Mouse (Mus musculus) midbrain, embryonic 13.5 days (tissue): Measurements from ENCODE around the gene Acadvl. TPM values are rescaled to one million over a fixed set of nuclear protein-coding genes. Genes with fewer than 3 reads are reported as not detected.
A peak's percentile ranks its signal among the peaks of the same experiment; 100 is the strongest.

Experiments used
- ATAC-seq: fragments of 200-750 bp; cut with Nextera tagmentation; 2 replicates; pipeline ENCODE4 v1.8.0; 2017; ENCODE audit warnings: mild to moderate bottlenecking, moderate TSS enrichment, moderate library complexity
- H3K27ac ChIP-seq: fragments of 300-500 bp; sonication (generic); 2 replicates; pipeline ENCODE4 v1.5.1; 2015; ENCODE audit warnings: inconsistent platforms, mild to moderate bottlenecking, moderate library complexity
- H3K27me3 ChIP-seq: fragments of 300-500 bp; sonication (generic); 2 replicates; pipeline ENCODE4 v1.6.1; 2015; ENCODE audit warnings: mild to moderate bottlenecking, inconsistent platforms
- H3K36me3 ChIP-seq: fragments of 300-500 bp; sonication (generic); 2 replicates; pipeline ENCODE4 v1.6.1; 2015; ENCODE audit warnings: mild to moderate bottlenecking, inconsistent platforms
- H3K4me1 ChIP-seq: fragments of 300-500 bp; sonication (generic); replicated peaks from 2 replicates; pipeline ENCODE4 v1.6.1; 2015; ENCODE audit warnings: inconsistent platforms
- H3K4me2 ChIP-seq: fragments of 300-500 bp; sonication (generic); replicated peaks from 2 replicates; pipeline ENCODE4 v1.6.1; 2015; ENCODE audit warnings: moderate library complexity, mild to moderate bottlenecking, inconsistent platforms
- H3K4me3 ChIP-seq: fragments of 300-500 bp; sonication (generic); replicated peaks from 2 replicates; pipeline ENCODE4 v1.5.1; 2015; ENCODE audit warnings: mild to moderate bottlenecking, inconsistent platforms
- H3K9ac ChIP-seq: fragments of 300-500 bp; sonication (generic); replicated peaks from 2 replicates; pipeline ENCODE4 v1.6.1; 2015; ENCODE audit warnings: mild to moderate bottlenecking, inconsistent platforms
- H3K9me3 ChIP-seq: fragments of 300-500 bp; sonication (generic); 2 replicates; pipeline ENCODE4 v1.6.1; 2016; ENCODE audit warnings: mild to moderate bottlenecking, inconsistent platforms
- WGBS: fragments of 180-500 bp; shearing (Covaris S2); methylation state at CpG from one replicate; pipeline ENCODE4 v1.1.7; 2015; 5-methylcytosine and 5-hydroxymethylcytosine counted together
- polyA plus RNA-seq: library from polyadenylated mRNA; unstranded; fragments of >200 nt; fragmentation: Nextera tagmentation; extraction: Ambion mirVana; gene quantifications from 2 replicates; pipeline ENCODE4 v1.2.1, GENCODE M21; 2015

Acadvl gene
- polyA plus RNA-seq, 1 experiment from 2014 or later, result 51.7 TPM

DNA sequence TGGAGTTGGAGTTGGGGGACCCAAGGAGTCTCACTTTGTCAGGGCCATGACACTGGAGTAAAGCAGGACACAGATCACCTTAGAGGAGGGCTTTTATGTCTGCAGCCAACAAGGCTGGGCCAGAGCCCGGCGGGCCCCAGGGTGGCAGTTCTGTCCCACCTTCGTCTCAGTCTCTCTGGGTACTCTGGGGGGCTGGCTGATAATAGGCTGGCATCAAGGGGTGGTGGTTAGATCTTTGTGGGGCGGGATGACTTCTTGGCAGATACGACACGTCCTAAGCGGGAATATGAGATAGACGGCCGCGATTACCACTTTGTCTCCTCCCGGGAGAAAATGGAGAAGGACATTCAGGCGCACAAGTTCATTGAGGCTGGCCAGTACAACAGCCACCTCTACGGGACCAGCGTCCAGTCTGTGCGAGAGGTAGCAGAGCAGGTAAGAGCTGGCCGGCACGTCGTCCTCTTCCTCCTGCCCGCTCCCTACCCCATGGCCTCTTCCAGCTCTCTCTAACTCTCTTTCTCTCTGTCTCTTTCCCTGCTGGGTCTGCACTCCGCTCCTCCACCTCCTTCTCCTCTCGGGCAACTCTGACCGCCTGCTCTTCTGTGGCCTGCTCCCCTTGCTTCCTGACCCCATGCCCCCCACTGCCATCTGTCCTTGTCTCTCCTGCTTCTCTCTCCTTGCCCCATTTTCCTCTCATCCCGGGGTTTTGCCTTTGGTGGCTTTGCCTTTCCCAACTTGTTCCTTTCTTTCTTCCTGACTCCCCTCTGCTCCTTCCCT, 27.3 kb upstream of the Acadvl start:
- 0 out of 2 replicates have a peak, but pooled peaks cover 6% of the 10 kb centered on the region for H3K4me1 ChIP-seq
- no peak overlapping the region for H3K4me2 ChIP-seq
- no peaks in the 10 kb centered on the region for H3K9me3 ChIP-seq
- ATAC-seq, result no peak
- WGBS, result 91% methylated on average over 23 of the region's 23 CpGs
- peaks cover 76% of the 10 kb centered on the region for H3K36me3 ChIP-seq
- no peak overlapping the region for H3K9ac ChIP-seq
- no peak overlapping the region for H3K27ac ChIP-seq
- H3K4me3 ChIP-seq, result no peak overlapping the region
- H3K27me3 ChIP-seq, result no peaks in the 10 kb centered on the region

DNA sequence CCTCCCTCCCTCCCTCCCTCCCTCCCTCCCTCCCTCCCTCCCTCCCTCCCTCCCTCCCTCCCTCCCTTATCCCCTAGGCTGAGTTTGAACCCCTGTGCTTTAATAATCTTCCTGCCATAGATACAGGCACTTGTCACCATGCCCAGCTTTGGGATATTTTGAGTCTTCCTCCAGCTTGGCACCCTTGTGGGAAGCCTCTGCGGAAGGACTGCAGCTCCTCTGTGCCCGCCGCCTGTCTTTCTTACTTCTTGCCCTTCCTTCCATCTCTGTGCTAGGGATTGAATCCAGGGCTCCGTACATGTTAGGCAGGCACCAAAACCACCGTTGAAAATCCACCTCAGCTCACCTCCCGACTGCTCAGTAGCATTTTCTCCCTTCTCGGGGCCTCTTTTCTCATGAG, 25.0 kb upstream of the Acadvl start:
- H3K4me3 ChIP-seq, result no peak overlapping the region
- no peaks in the 10 kb centered on the region for H3K27me3 ChIP-seq
- no peaks in the 10 kb centered on the region for H3K9me3 ChIP-seq
- no peak overlapping the region for H3K9ac ChIP-seq
- no peak overlapping the region for H3K4me2 ChIP-seq
- H3K27ac ChIP-seq, result no peak overlapping the region
- ATAC-seq, result no peak
- WGBS, result 90% methylated on average over 7 of the region's 7 CpGs
- H3K4me1 ChIP-seq, result 0 out of 2 replicates have a peak, but pooled peaks cover 6% of the 10 kb centered on the region
- H3K36me3 ChIP-seq, result peaks cover 78% of the 10 kb centered on the region

DNA sequence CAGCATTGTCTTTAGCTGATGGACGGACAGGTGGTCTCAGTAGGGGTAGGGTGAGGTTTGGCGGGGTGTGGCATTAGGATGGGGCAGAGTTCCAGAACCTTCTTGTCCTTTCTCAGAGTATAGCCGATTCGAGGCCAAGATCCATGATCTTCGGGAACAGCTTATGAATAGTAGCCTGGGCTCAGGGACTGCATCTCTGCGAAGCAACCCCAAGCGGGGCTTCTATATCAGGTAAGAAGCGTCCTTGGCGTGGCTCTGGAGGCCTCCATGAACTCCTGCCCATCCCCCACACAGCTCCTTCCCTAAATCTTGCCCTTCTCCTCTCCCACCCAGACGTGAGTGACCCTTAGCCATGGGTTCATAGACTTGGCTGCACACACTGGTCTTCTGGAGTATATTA, 24.4 kb upstream of the Acadvl start:
- Histone ChIP-seq H3K9ac (no peak overlapping the region), H3K27me3 (no peaks in the 10 kb centered on the region), H3K4me3 (no peak overlapping the region), H3K4me2 (no peak overlapping the region), H3K36me3 (peaks cover 78% of the 10 kb centered on the region), H3K27ac (no peak overlapping the region), H3K4me1 (0 out of 2 replicates have a peak, but pooled peaks cover 6% of the 10 kb centered on the region), H3K9me3 (no peaks in the 10 kb centered on the region)
- no peak for ATAC-seq
- WGBS, result 95% methylated on average over 10 of the region's 10 CpGs

DNA sequence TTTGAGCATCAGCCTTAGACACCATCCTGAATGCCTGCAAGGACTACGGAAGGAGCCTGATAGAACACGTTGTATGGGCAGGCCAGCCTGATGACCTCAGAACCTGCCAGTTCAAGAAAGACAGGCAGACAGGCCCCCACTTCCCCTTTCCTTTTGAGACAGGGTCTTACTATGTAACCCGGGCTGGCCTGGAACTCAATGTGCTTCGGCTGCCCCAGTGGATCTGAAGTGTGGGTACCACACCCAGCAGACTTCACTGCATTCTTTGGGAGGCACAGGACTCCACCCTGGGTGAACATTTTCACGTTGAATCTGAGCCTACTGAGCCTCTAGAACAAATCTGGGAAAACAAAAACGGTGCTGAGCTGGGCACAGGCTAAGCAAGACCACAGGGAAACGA, 23.0 kb upstream of the Acadvl start:
- H3K9me3 ChIP-seq, result no peaks in the 10 kb centered on the region
- 85% methylated on average over 7 of the region's 7 CpGs for WGBS
- ATAC-seq, result no peak
- H3K36me3 ChIP-seq, result peaks cover 76% of the 10 kb centered on the region
- no peaks in the 10 kb centered on the region for H3K27me3 ChIP-seq
- H3K4me1 ChIP-seq, result no peaks in the 10 kb centered on the region
- H3K4me2 ChIP-seq, result no peak overlapping the region
- no peak overlapping the region for H3K9ac ChIP-seq
- no peak overlapping the region for H3K4me3 ChIP-seq
- no peak overlapping the region for H3K27ac ChIP-seq

DNA sequence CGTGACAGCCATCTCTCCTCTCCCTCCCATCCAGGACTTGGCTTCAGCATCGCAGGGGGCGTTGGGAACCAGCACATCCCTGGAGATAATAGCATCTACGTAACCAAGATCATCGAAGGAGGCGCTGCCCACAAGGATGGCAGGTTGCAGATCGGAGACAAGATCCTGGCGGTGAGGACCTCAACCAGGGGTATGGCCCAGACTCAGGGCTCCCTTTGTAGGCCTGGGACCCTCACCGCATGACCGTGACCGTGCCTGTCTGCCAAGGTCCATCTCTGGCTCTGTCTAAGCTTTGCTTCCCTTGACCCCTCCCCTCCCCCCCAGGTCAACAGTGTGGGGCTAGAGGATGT, 16.1 kb upstream of the Acadvl start:
- no peak overlapping the region; the same call in 1 of the 2 replicates for H3K4me2 ChIP-seq
- H3K4me1 ChIP-seq, result peaks cover 47% of the 10 kb centered on the region
- 95% methylated on average over 11 of the region's 11 CpGs for WGBS
- no peaks in the 10 kb centered on the region for H3K9me3 ChIP-seq
- no peak overlapping the region for H3K9ac ChIP-seq
- no peaks in the 10 kb centered on the region for H3K27me3 ChIP-seq
- H3K36me3 ChIP-seq, result peaks cover 45% of the 10 kb centered on the region
- no peak for ATAC-seq
- H3K4me3 ChIP-seq, result no peak overlapping the region
- H3K27ac ChIP-seq, result no peak overlapping the region

DNA sequence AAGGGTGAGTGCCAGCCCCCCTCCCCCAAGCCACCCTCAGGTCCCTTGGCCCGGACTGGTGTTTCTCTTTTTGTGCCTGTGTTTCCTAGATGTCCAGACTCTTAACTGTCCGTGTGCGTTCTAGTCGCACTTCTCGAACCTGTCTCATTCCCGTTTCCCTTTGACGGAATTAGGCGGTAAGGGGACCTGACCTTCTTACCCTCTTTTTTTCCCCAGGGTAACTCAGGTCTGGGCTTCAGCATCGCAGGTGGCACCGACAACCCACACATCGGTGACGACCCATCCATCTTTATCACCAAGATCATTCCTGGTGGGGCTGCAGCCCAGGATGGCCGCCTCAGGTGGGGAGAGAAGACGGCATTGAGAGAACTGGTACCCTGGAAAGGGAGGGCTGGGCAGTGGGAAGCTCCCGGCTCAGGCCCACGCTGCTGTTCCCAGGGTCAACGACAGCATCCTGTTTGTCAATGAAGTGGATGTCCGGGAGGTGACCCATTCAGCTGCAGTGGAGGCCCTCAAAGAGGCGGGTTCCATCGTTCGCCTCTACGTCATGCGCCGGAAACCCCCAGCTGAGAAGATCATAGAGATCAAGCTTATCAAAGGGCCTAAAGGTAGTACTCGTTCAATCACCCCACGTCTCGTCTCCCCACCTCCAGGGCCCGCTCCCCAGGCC, 15.6 kb upstream of the Acadvl start:
- H3K27me3 ChIP-seq, result no peaks in the 10 kb centered on the region
- H3K4me2 ChIP-seq, result peak overlapping the region; percentile 74
- H3K4me1 ChIP-seq, result peaks cover 52% of the 10 kb centered on the region
- H3K36me3 ChIP-seq, result peaks cover 45% of the 10 kb centered on the region
- H3K27ac ChIP-seq, result peak overlapping the region; percentile 96
- H3K9ac ChIP-seq, result peak overlapping the region; percentile 67
- H3K9me3 ChIP-seq, result no peaks in the 10 kb centered on the region
- WGBS, result 90% methylated on average over 28 of the region's 28 CpGs
- ATAC-seq, result no peak
- peak overlapping the region; percentile 43 for H3K4me3 ChIP-seq

DNA sequence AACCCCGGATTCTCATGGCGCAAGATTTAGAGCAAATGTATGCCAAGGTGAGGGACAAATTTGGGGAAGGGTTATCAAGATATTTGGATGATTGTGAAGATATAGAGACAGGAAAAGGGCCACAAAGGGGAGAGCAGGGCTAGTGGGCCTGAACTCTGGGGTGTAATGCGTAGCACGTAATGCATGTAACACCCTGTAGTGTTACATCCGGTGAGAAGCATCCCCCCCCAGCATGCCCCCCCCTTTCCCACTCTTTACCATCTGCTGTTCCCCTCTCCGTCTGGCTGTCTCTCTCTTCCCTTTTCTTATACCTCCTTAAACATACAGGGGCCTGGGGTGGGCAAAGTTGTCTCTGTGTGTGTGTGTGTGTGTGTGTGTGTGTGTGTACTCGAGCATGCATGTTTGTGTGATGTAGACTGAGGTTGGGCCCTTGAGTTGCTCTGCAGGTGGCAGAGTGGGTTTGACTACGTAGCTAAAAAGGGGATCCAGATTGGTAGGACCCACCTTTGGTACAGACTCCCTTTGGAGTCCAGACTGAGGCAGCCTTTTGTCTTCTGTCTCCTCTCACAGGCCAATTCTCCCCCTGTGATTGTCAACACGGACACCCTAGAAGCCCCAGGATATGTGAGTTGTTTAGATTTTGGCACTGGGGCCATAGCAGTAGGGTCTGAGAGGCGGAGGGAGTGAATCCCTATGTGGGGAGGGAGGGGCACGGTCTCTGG, 14.8 kb upstream of the Acadvl start:
- no peaks in the 10 kb centered on the region for H3K27me3 ChIP-seq
- peaks cover 42% of the 10 kb centered on the region for H3K36me3 ChIP-seq
- H3K4me3 ChIP-seq, result peak overlapping the region; percentile 43
- ATAC-seq, result peak; percentile 49
- 16% methylated on average over 11 of the region's 11 CpGs for WGBS
- H3K4me1 ChIP-seq, result peaks cover 60% of the 10 kb centered on the region
- H3K9ac ChIP-seq, result peak overlapping the region; percentile 67
- H3K4me2 ChIP-seq, result peak overlapping the region; percentile 74
- H3K9me3 ChIP-seq, result no peaks in the 10 kb centered on the region
- H3K27ac ChIP-seq, result peak overlapping the region; percentile 96

DNA sequence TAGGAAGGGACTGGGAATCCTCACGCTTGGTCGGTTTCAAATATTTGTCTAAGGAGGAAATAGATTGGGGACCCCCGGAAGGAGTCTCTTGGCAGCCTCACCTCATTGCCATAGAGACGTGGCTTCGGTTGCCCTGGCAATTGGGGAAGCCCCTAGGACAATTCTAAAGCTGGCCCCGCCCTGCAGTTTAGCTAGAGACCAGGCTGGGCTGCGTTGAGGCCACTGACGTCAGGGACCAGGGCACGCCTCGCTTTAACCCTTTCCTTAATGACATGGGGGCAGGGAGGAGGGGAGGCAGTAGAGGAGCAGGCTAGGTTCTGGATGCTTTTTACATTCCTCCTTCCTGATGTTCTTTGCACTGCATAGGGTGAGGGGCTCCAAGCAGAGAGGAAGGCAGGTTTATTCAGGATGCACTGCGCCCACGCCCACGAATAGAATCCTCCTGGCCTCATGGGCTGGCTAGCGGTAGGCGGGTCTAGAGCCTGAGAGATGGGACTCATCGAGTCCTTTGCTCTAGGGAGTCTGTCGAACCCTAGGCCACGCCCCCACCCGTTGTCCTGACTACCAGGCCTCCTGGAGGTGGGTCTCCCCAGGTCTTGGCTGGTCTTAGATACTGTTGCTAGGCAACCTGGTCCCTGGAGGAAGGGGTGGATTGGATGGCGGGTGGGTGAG, 14.1 kb upstream of the Acadvl start:
- H3K4me2 ChIP-seq, result peak overlapping the region; percentile 74
- H3K4me3 ChIP-seq, result peak overlapping the region; percentile 43
- H3K27ac ChIP-seq, result peak overlapping the region; percentile 96
- H3K27me3 ChIP-seq, result no peaks in the 10 kb centered on the region
- no peaks in the 10 kb centered on the region for H3K9me3 ChIP-seq
- peaks cover 67% of the 10 kb centered on the region for H3K4me1 ChIP-seq
- peaks cover 37% of the 10 kb centered on the region for H3K36me3 ChIP-seq
- H3K9ac ChIP-seq, result peak overlapping the region; percentile 67
- ATAC-seq, result peak; percentile 96
- WGBS, result 0% methylated on average over 20 of the region's 20 CpGs

DNA sequence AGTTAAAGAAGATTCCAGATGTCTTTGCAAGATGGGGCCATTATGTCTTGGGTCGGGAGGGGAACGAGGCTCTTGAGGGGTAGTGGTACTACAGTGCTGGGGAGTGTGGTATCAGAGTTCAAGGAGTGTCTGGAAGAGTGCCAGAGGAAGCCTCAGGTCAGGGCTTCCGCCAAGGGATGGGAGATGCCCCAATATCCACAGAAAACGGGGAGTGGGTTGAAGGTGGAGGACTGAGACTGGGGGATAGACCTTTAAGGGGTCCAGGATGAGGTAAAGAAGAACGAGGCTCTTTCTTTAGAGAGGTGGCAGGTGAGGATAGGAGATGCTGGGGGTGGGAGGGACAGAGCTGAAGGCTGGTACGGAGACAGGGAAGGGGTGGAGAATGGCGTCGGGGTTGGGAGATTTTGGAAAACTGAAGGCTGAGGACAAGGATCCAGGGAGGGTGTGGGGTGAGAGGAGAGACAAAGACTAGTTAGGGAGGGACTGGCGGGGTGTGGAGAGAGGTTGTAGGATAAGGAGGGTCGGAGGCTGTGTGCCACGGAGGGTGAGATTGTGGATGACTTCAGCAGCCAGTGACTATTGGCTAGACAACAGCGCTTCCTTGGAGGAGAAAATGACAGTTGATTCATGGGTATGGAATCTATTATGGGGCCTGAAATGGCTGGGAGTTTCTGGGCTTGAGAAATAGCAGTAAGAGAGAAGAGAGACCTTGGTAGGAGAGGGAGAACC, 13.4 kb upstream of the Acadvl start:
- ATAC-seq, result peak; percentile 11
- H3K9ac ChIP-seq, result peak overlapping the region; percentile 61
- H3K9me3 ChIP-seq, result no peaks in the 10 kb centered on the region
- peak overlapping the region; percentile 96 for H3K27ac ChIP-seq
- H3K4me2 ChIP-seq, result peak overlapping the region; percentile 74
- peaks cover 31% of the 10 kb centered on the region for H3K36me3 ChIP-seq
- 17% methylated on average over 12 of the region's 12 CpGs for WGBS
- no peaks in the 10 kb centered on the region for H3K27me3 ChIP-seq
- H3K4me3 ChIP-seq, result peak overlapping the region; percentile 43
- peaks cover 73% of the 10 kb centered on the region for H3K4me1 ChIP-seq

DNA sequence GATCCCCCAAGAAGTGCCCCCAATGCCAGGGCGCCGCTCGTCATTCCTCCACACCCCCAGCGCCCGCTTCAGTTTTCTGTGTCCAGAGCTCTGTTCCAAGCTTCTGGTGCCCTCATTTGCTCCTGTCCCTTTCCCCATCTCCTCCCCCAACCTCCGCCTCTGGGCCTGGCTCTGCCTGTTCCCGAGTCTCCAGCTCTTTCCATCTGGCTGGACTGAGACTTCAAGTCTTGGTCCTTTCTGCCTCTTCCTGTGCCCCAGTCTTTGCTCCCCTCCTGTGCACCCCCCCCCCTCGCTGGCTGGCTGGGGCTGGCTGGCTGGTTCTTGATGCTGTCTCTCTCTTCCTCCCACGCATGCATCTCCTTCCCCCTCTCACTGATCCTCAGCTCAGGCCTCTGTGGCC, 12.2 kb upstream of the Acadvl start:
- H3K4me3 ChIP-seq, result peak overlapping the region; percentile 43
- no peak for ATAC-seq

DNA sequence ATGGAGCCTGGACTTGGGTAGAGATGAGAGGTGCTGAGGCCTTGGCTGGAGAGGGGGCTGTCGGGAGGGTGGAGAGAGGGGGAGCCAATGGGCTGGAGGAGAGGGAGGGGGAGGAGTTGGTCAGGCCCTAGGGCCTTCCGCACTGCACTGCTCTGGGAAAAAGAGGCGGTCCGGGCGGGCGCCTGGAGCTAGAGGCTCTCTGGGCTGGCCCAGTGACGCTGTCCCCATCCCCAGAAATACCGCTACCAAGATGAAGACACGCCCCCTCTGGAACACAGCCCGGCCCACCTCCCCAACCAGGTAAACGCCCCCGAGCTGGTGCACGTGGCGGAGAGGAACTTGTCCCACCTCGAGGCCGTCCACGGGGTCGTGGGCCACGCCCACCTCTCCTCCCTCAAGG, 11.5 kb upstream of the Acadvl start:
- Histone ChIP-seq H3K9ac (peak overlapping the region; percentile 57), H3K36me3 (peaks cover 13% of the 10 kb centered on the region), H3K4me1 (peaks cover 90% of the 10 kb centered on the region), H3K27me3 (no peaks in the 10 kb centered on the region), H3K4me3 (peak overlapping the region; percentile 43), H3K9me3 (no peaks in the 10 kb centered on the region), H3K4me2 (peak overlapping the region; percentile 74), H3K27ac (peak overlapping the region; percentile 96)
- ATAC-seq, result no peak
- under 1% methylated on average over 19 of the region's 19 CpGs for WGBS

More for the DNA sequence above, 12.2 kb upstream of the Acadvl start:
- Histone ChIP-seq H3K4me2 (peak overlapping the region; percentile 74), H3K9me3 (no peaks in the 10 kb centered on the region), H3K27ac (peak overlapping the region; percentile 96), H3K27me3 (no peaks in the 10 kb centered on the region), H3K4me1 (peaks cover 85% of the 10 kb centered on the region), H3K36me3 (peaks cover 20% of the 10 kb centered on the region), H3K9ac (peak overlapping the region; percentile 57)
- 27% methylated on average over 9 of the region's 9 CpGs for WGBS
